Mouse (Mus musculus) megakaryocyte-erythroid progenitor cell, adult 5-6 weeks (primary cell): ENCODE results near the gene Cd244a. TPM values are rescaled to one million over a fixed set of nuclear protein-coding genes. Genes with fewer than 3 reads are reported as not detected.

Experiments
- ATAC-seq: replicated peaks from 2 replicates; pipeline ENCODE4 v1.8.0; 2016; ENCODE audit warnings: mild to moderate bottlenecking, inconsistent platforms; ENCODE audit not compliant: severe bottlenecking, poor library complexity, low FRiP score, low TSS enrichment
- total RNA-seq, 2 experiments: library from RNA; stranded (forward) in 1 of 2; stranded (reverse) in 1 of 2; fragments of 200-1000, 215-1000 nt in 1 of 2; fragments of >200 nt in 1 of 2; fragmentation: Nextera tagmentation in 1 of 2; gene quantifications; 2 replicates each; pipeline ENCODE4 v1.2.3; 2014 to 2017

The Cd244a gene
- total RNA-seq, 2 experiments from 2014 or later = 1.7 to 1.8 TPM

DNA sequence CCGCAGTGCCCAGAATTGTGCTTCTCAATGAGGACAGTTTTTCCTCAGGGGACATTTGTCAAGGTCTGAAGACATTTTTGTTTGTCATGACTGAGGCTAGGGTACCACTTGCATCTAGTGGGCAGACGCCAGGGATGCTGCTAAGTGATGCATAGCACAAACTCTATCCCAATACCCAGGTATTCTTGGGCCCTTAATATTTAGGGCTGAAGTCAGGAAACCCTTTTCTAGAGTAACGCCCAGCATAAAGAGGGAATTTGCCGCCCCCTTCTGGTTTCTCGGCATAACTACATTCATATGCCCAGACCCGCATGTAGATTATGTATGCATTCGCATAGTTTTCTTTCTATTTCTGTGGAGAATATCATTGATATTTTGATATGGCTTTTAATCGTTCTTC, 7.8 kb downstream of the Cd244a start:
- ATAC-seq = peak; percentile 74

DNA sequence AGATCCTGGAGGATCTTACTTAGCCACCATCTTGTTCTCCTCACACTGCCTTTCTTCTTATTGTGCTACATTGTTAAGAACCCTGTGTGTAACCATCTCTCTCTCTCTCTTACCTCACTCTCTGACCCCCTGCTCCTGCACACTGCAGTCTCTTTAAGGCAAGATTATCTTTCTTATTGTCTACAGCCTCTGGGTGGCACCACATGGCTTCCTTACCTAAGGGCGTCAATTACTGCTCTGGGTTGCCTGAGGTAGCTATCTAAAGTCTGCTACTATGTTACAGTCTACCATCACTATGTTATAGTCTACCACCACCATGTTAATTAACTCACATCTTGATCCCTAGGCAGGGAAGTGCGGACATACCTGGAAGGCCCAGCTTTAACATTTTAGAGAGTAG, 9.4 kb downstream of the Cd244a start:
- ATAC-seq = no peak

DNA sequence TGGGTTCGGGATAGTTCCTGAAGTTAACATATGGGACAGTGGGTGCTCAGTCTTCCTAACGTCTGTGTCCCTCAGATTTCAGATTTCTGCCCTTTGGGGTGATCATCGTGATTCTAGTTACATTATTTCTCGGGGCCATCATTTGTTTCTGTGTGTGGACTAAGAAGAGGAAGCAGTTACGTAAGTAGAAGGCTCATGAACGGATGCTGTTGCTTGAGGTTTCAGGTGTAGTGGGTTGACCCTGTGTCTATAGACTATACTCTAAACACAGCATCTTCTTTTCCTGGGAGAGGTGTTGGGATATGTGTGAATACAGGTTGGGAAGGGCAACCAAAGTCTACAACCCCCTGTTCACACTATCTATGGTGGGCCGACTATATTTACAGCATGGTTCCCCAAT, 18.2 kb downstream of the Cd244a start:
- no peak for ATAC-seq

- ATAC-seq = peak; percentile 97
Observed at GRCm38 (mm10) chr1:171584584-171584983, 25.6 kb downstream of the Cd244a start.

DNA sequence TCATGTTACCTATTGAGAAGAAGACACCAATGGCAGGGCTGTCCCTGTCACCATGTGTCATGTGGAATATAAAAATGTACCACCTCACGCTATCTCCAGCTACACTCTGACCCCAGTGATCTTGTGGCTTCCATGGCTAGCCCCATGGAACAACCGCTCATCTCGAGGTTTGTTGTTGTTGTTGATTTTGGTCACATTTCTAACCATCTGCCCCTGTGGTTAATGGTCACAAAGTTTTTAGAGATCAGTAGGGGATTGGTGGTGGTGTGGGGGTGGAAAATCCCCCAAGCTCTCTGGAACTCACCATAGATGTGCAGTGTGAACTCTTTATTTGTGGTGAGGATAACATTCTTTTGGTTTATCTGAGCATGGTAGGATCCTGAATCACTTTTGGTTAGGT, 45.7 kb downstream of the Cd244a start:
- ATAC-seq = no peak

GRCm38 (mm10) chr1:171606656-171607055, 47.7 kb downstream of the Cd244a start:
- ATAC-seq = no peak

GRCm38 (mm10) chr1:171607176-171607575, 48.2 kb downstream of the Cd244a start, which contains the start of gene Ly9:
TSS of gene Ly9 (minus strand) at chr1:171607410.
- ATAC-seq = 0 out of 2 replicates have a peak, but pooled peaks have one; percentile 45

- ATAC-seq = peak; percentile 78
Observed at GRCm38 (mm10) chr1:171610026-171610425, 51.0 kb downstream of the Cd244a start.

- ATAC-seq = peak; percentile 76; the same call in 1 of the 2 replicates
Observed at GRCm38 (mm10) chr1:171610781-171611180, 51.8 kb downstream of the Cd244a start.

DNA sequence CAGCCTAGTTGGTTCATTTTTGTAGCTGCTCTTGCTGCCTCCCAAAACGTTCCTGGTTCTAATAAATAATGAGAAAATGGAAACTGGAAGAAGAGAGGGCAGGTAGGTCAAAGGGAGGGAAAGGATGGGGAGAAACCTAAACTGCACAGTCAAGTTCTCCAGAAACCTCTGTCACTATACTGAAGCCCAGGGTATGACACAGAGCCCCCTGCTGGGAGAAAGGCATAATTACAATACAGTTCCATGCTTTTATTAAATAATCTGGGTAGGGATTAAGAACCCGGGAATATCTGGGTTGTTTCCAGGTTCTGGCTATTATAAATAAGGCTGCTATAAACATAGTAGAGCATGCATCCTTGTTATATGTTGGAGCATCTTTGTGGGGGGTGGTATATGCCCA, 55.0 kb downstream of the Cd244a start:
- peak; percentile 56; the same call in 1 of the 2 replicates for ATAC-seq

DNA sequence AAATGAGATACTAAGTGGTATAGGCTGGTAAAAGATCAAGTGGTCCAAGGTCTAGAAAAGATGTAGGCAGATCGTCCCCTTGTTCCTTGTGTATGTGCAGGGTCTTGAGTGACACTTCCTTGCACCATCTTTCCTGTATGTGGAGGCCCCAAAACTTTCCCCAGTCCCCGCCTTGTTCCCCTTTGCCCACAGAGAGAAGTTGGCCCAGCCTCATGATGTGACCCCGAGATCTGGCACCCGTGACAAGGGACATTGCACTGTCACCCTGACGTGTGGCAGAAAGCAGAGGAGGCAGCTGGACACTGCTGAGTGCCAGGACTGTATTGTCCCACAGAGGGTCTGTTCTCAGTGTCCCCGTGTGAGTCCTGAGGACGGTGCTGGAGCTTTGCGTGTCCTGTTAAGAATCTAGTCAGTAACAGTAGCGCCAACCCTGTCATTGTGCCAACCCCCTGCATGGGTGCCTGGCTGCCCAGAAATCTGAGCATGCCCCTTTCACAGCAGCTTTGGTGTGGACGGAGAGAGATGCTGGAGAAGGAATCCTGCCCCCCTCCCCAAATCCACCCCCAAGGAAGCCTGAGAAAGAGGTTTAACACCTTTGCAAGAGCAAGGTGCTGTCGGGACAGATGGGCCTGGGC, 58.0 kb downstream of the Cd244a start:
- ATAC-seq = no peak

GRCm38 (mm10) chr1:171619001-171619400, 60.0 kb downstream of the Cd244a start:
- ATAC-seq = no peak

DNA sequence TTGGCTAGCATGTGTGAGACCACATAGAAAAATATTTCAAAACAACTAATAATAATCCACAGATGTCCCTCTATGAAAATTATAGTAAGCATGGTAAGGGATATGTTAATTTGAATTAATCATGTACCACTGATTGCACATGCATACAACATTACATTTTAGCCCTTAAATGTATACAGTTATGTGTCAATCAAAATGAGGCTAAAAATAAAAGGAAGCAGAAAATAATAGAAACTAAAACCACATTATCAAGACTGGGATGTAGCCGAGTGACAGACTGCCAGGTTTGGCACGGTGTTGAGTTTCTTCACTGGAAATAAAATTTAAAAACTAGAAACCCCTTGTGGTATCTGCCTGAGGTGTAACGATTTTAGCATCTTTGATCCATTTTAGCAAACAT, 60.7 kb downstream of the Cd244a start:
- ATAC-seq = no peak

DNA sequence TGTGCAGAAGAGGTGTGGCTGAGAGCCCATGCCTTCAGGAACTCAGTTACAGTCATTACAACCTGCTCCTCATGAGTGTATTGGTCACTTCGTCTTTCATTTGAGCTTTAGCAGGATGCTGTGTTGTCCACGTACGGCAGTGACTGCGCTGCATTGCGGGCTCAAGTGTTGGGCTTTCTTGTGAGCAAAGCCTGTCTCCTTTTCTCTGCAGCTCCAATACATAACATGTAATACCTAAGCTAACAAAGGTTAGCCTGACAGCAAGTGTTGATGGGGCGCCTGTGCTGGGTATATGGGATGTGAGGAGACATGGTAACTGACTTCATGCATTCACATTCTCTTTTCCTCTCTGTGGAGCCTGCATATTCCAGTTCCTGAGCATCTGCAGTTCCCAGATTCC, 61.1 kb downstream of the Cd244a start:
- no peak for ATAC-seq

GRCm38 (mm10) chr1:171627801-171628200, 68.8 kb downstream of the Cd244a start:
- ATAC-seq = no peak

GRCm38 (mm10) chr1:171629168-171629567, 70.2 kb downstream of the Cd244a start:
- no peak for ATAC-seq

GRCm38 (mm10) chr1:171630041-171630440, 71.0 kb downstream of the Cd244a start:
- ATAC-seq = no peak

DNA sequence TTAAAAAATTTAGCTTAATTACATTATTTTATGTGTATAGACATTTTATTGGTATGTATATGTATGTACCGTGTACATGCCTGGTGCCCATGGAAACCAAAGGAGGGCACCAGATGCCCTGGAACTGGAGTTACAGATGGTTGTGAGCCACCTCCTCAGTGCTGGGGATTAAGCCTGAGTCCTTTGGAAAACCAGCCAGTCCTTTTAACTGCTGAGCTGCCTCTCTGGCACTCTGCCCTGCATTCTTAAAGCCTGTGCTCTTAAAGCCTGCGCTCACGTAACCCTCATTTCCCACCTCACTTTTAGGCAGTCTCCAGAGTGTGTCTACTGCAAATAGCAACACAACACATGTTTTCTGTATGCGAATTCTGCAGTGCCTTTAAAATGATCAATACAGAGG, 71.9 kb downstream of the Cd244a start:
- no peak for ATAC-seq

DNA sequence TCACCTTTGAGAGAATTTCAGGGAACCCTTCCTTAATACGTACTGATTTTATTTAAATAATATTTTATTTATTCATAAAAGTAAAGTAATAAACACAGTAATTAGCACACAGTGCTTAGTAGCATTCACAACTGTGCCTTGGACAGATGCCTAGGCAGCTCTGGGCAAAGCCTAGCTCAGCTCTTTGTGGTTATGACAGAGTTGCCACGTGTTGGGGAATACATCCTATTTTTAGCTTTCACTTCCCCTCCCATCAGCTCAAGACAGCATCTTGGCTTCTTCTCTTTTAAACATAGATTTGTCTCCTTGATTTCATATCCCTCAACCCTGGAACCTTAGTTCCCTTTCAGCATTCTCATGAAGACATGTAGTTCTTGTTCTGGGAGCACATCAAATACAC, 72.5 kb downstream of the Cd244a start:
- ATAC-seq = peak; percentile 61; the same call in 1 of the 2 replicates

DNA sequence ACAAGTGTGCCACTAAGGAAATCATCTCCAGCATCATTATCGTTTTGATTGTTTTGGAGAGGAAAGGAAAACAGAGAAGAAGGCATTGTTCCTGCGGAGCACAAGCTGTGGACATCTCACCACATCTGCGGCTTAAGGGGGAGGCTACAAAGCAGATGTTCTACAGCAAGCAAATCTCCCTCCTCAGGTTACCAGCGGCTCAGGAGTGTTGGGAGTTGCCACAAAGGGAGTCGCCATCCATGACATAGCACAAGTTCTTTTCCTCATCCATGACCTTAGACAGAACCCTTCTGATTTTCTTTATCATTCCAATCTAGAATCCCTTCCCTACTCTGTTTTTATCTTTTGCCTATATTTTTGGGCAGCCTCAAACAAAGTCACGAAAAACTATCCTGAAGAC, 76.7 kb downstream of the Cd244a start:
- ATAC-seq = no peak

DNA sequence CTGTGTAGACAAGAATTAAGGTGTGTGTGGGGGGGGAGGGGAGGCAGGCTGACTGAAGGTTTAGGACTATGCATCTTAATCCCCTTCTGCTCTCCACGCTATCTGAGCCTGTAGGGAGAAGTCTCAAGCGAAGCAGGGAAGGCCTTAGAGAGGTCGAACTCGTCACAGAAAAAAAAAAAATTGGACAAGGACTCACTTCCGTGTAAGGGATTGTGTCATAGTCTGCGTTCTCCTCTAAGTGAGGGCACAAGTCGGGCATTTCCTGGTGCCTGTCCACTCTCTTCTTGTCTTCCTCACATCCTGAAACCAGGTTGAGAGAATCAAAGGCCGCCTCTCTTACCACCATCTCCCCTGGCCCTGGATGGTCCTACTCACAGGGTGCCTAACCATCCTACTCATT, 78.1 kb downstream of the Cd244a start:
- no peak for ATAC-seq

GRCm38 (mm10) chr1:171638686-171639085, 79.7 kb downstream of the Cd244a start:
- no peak for ATAC-seq
